Mouse (Mus musculus): ENCODE measurements around the gene Eef1akmt2.

- TF ChIP-seq CTCF (IDR thresholded peaks at IDR 0.05; ENCODE audit: borderline replicate concordance, insufficient read depth, low read length) (no peak), POLR2A (IDR thresholded peaks at IDR 0.05; ENCODE audit: low read depth, low read length) (no peak)
Measured at GRCm38 (mm10) chr7:132853946-132854345, 1.5 kb upstream of the Eef1akmt2 start.
